Mouse (Mus musculus): ENCODE results near the gene Sub1. TPM values are rescaled to one million over a fixed set of nuclear protein-coding genes. Genes with fewer than 3 reads are reported as not detected.

Gene Sub1
- polyA plus RNA-seq, 1 experiment from 2014 or later, result 587 TPM

GRCm38 (mm10) chr15:12009712-12010601, 13.2 kb upstream of the Sub1 start:
- WGBS, result 76% methylated on average over 23 of the region's 23 CpGs
- ATAC-seq, result no peak
- H3K36me3 ChIP-seq, result no peaks in the 10 kb centered on the region
- no peak overlapping the region for H3K9ac ChIP-seq (replicated peaks)
- no peaks in the 10 kb centered on the region for H3K9me3 ChIP-seq
- H3K4me3 ChIP-seq (replicated peaks), result no peak overlapping the region
- H3K27me3 ChIP-seq, result no peaks in the 10 kb centered on the region
- no peaks in the 10 kb centered on the region for H3K4me1 ChIP-seq (replicated peaks)
- peak overlapping the region; percentile 21 for H3K4me2 ChIP-seq (replicated peaks)
- H3K27ac ChIP-seq, result no peak overlapping the region

DNA sequence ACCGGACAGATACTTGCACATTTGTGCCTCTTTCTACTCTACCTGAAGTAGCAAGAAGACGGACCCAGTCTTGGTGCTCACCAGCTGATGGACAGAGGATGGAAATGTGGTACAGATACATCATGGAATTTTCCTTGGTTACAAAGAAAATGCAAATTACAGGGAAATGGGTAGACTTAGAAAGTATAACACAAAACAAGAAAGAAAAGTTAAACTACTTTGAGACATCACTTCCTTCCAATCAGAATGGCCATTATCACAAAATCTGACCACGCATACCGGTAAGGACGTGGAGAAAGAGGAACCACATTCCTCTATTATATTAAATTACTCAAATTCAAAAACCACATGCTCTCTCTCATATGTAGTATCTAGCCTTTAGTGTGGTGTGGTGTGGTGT, 12.1 kb upstream of the Sub1 start:
- Histone ChIP-seq H3K36me3 (no peaks in the 10 kb centered on the region), H3K4me1 (replicated peaks) (no peaks in the 10 kb centered on the region), H3K27ac (no peak overlapping the region), H3K27me3 (no peaks in the 10 kb centered on the region), H3K4me3 (replicated peaks) (no peak overlapping the region), H3K9me3 (no peaks in the 10 kb centered on the region), H3K4me2 (replicated peaks) (no peak overlapping the region), H3K9ac (replicated peaks) (no peak overlapping the region)
- ATAC-seq, result no peak
- 94% methylated on average over 5 of the region's 5 CpGs for WGBS

GRCm38 (mm10) chr15:12007971-12008800, 11.4 kb upstream of the Sub1 start:
- Histone ChIP-seq H3K9ac (replicated peaks) (no peak overlapping the region), H3K36me3 (no peaks in the 10 kb centered on the region), H3K4me2 (replicated peaks) (no peak overlapping the region), H3K4me3 (replicated peaks) (no peak overlapping the region), H3K27me3 (no peaks in the 10 kb centered on the region), H3K4me1 (replicated peaks) (no peaks in the 10 kb centered on the region), H3K27ac (no peak overlapping the region), H3K9me3 (no peaks in the 10 kb centered on the region)
- WGBS, result 67% methylated on average over 13 of the region's 13 CpGs
- ATAC-seq, result no peak

GRCm38 (mm10) chr15:12007421-12007820, 10.6 kb upstream of the Sub1 start:
- H3K4me1 ChIP-seq (replicated peaks), result no peaks in the 10 kb centered on the region
- ATAC-seq, result no peak
- H3K36me3 ChIP-seq, result no peaks in the 10 kb centered on the region
- H3K27ac ChIP-seq, result no peak overlapping the region
- 84% methylated on average over 7 of the region's 7 CpGs for WGBS
- no peaks in the 10 kb centered on the region for H3K27me3 ChIP-seq
- no peaks in the 10 kb centered on the region for H3K9me3 ChIP-seq
- H3K9ac ChIP-seq (replicated peaks), result no peak overlapping the region
- H3K4me3 ChIP-seq (replicated peaks), result no peak overlapping the region
- no peak overlapping the region for H3K4me2 ChIP-seq (replicated peaks)

DNA sequence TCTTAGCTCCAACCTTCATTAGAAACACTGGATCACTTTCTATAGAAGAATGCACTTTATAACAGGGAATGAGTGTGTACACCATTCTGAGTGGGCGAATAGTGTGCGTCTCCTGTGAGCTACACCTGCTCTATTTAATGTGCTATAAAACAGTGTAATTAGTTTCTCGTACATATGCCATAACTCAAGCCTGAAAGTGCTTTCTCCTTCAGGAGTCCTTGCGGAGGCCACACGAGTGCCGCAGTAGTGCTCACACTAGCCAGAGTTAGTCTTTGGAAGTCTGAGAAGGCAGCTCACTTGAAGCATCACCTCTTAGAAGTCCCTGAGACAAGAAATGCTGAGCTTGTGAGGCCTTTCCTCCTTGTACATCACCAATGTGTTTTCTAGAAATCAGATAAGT, 9.4 kb upstream of the Sub1 start:
- 92% methylated on average over 6 of the region's 6 CpGs for WGBS
- H3K4me3 ChIP-seq (replicated peaks), result no peak overlapping the region
- H3K27ac ChIP-seq, result no peak overlapping the region
- H3K27me3 ChIP-seq, result no peaks in the 10 kb centered on the region
- no peaks in the 10 kb centered on the region for H3K9me3 ChIP-seq
- no peak overlapping the region for H3K9ac ChIP-seq (replicated peaks)
- H3K4me2 ChIP-seq (replicated peaks), result no peak overlapping the region
- H3K4me1 ChIP-seq (replicated peaks), result no peaks in the 10 kb centered on the region
- no peaks in the 10 kb centered on the region for H3K36me3 ChIP-seq
- ATAC-seq, result no peak

DNA sequence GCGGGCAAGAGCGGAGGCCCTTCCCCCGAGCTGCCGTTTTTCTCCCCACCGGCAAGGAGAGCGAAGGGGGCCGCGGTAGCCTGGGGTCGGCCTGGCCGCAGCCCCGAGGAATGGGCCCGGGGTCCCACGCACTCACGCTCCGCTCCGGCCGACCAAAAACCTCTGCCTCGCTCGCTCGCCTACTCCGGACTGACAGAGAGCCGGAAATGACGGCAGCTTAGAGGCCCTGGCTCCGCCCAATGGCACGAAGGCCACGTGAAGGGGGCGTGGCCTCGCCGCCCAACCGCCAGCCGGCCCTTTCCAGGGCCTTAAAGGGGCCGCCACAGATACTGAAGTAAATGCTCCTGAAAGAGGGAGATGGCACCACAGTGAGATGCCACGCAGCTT, 975 bp downstream of the Sub1 start:
- H3K27ac ChIP-seq, result peak overlapping the region; percentile 88
- peak overlapping the region; percentile 84 for H3K4me2 ChIP-seq (replicated peaks)
- no peaks in the 10 kb centered on the region for H3K9me3 ChIP-seq
- WGBS, result under 1% methylated on average over 30 of the region's 33 CpGs
- peaks cover 11% of the 10 kb centered on the region for H3K36me3 ChIP-seq
- peaks cover 28% of the 10 kb centered on the region for H3K4me1 ChIP-seq (replicated peaks)
- H3K9ac ChIP-seq (replicated peaks), result peak overlapping the region; percentile 93
- H3K4me3 ChIP-seq (replicated peaks), result peak overlapping the region; percentile 94
- H3K27me3 ChIP-seq, result no peaks in the 10 kb centered on the region
- ATAC-seq, result peak; percentile 100

- H3K9me3 ChIP-seq, result no peaks in the 10 kb centered on the region
- peak overlapping the region; percentile 88 for H3K27ac ChIP-seq
- no peaks in the 10 kb centered on the region for H3K27me3 ChIP-seq
- ATAC-seq, result peak; percentile 89
- peak overlapping the region; percentile 94 for H3K4me3 ChIP-seq (replicated peaks)
- H3K36me3 ChIP-seq, result peaks cover 17% of the 10 kb centered on the region
- peaks cover 28% of the 10 kb centered on the region for H3K4me1 ChIP-seq (replicated peaks)
- WGBS, result 1% methylated on average over 56 of the region's 71 CpGs
- peak overlapping the region; percentile 84 for H3K4me2 ChIP-seq (replicated peaks)
- H3K9ac ChIP-seq (replicated peaks), result peak overlapping the region; percentile 93
These were observed 1.6 kb downstream of the Sub1 start for GRCm38 (mm10) chr15:11994921-11995814.

- Histone ChIP-seq H3K9ac (replicated peaks) (no peak overlapping the region), H3K4me2 (replicated peaks) (peak overlapping the region; percentile 84)
These were observed 2.8 kb downstream of the Sub1 start for GRCm38 (mm10) chr15:11994006-11994405.

DNA sequence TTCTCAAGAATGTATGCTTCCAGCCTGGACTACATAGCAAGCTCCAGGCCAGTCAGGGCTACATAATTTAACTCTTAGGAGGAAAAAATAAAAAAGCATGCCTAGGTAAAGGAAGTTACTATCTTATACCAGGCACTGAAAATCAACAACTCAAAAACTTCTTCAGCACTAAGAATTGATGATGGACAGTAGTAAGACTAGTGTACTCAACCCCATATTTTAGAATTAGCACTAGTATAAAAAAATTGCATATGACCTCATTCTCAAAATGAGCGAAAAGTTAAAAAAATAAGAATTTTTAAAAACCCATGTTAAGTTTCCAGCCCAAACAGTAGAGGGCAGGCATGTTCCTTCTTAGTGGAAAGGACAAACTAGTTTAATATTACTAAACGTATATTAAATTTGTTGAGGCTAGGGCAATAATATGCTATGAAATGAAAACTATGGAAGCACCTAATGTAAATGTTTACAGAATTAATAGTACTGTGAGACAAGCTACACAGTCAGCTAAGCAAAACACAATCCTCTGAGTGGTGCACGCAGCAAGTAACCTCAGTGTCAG, 5.2 kb downstream of the Sub1 start:
- no peak for ATAC-seq
- peaks cover 49% of the 10 kb centered on the region for H3K36me3 ChIP-seq

More at GRCm38 (mm10) chr15:11994006-11994405, 2.8 kb downstream of the Sub1 start:
- Histone ChIP-seq H3K4me1 (replicated peaks) (peaks cover 28% of the 10 kb centered on the region), H3K9me3 (no peaks in the 10 kb centered on the region), H3K36me3 (peaks cover 27% of the 10 kb centered on the region), H3K4me3 (replicated peaks) (peak overlapping the region; percentile 94), H3K27me3 (no peaks in the 10 kb centered on the region), H3K27ac (no peak overlapping the region)
- ATAC-seq, result no peak
- WGBS, result 80% methylated on average over 2 of the region's 2 CpGs

GRCm38 (mm10) chr15:11988580-11988979, 8.2 kb downstream of the Sub1 start:
- WGBS, result 96% methylated on average over 4 of the region's 4 CpGs
- H3K4me1 ChIP-seq (replicated peaks), result peaks cover 8% of the 10 kb centered on the region
- no peaks in the 10 kb centered on the region for H3K9me3 ChIP-seq
- no peak overlapping the region for H3K9ac ChIP-seq (replicated peaks)
- H3K4me2 ChIP-seq (replicated peaks), result no peak overlapping the region
- H3K27me3 ChIP-seq, result no peaks in the 10 kb centered on the region
- H3K27ac ChIP-seq, result no peak overlapping the region
- ATAC-seq, result no peak
- peaks cover 72% of the 10 kb centered on the region for H3K36me3 ChIP-seq
- H3K4me3 ChIP-seq (replicated peaks), result no peak overlapping the region

More for the DNA sequence above, 5.2 kb downstream of the Sub1 start:
- Histone ChIP-seq H3K4me3 (replicated peaks) (no peak overlapping the region), H3K4me2 (replicated peaks) (no peak overlapping the region), H3K9me3 (no peaks in the 10 kb centered on the region), H3K27ac (no peak overlapping the region), H3K4me1 (replicated peaks) (peaks cover 28% of the 10 kb centered on the region), H3K27me3 (no peaks in the 10 kb centered on the region), H3K9ac (replicated peaks) (no peak overlapping the region)
- 87% methylated on average over 3 of the region's 3 CpGs for WGBS

DNA sequence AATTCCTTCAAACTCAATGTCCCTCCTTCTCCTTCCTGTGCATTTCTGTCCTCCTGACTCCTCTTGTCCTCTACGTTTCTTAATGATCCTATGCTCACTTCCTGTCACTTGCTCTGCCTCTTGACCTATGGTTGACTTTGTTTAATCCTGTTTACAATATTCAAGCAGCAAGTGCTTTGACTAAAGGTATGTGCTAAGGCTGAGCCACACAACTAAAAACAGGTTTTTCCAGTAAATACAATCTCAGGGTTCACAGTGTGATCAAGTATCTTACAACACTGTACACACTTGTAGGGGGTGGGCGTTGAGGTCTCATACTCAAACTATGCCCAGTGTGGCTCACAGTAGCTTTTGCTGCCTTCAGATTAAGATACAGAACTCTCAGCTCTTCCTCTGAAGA, 8.9 kb downstream of the Sub1 start:
- H3K9ac ChIP-seq (replicated peaks), result no peak overlapping the region
- no peaks in the 10 kb centered on the region for H3K9me3 ChIP-seq
- H3K4me1 ChIP-seq (replicated peaks), result peaks cover 2% of the 10 kb centered on the region; the same call in 1 of the 2 replicates
- H3K4me2 ChIP-seq (replicated peaks), result no peak overlapping the region
- no peak overlapping the region for H3K4me3 ChIP-seq (replicated peaks)
- no peaks in the 10 kb centered on the region for H3K27me3 ChIP-seq
- no peak overlapping the region for H3K27ac ChIP-seq
- peaks cover 75% of the 10 kb centered on the region for H3K36me3 ChIP-seq
- no peak for ATAC-seq
- WGBS, result 88% methylated on average over 2 of the region's 2 CpGs
